Mouse (Mus musculus): ENCODE results near the gene Ift22.
"Not testable (repeated sequence)": the region's sequence is repeated elsewhere in the genome, so short reads cannot be mapped to it uniquely, and the experiment has no call there.

Ift22 gene

DNA sequence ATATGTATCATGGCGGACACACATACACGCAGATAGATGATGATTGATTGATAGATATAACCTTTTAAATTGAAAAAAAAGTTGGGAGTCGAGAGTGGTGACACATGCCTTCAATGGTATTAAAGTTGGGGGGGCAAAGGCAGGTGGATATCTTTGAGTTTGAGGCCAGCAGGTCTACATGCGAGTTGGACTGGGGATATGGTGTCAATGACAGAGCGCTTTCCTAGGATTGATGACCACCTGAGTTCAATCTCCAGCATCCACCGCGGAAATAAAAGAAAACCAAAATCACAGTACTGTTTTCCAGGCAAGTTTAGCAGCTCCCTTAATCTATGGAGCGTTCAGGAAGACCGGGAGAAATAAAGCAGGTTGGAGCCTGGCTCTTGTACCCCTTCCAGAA, 363 bp upstream of the Ift22 start:
- no peak for DNase-seq (ENCODE audit: low spot score)

- no peak for DNase-seq (ENCODE audit: low spot score)
Observed at GRCm38 (mm10) chr5:136914183-136914582, 6.2 kb downstream of the Ift22 start.

GRCm38 (mm10) chr5:136917613-136918242, 9.8 kb downstream of the Ift22 start:
- no peak for DNase-seq (ENCODE audit: low spot score)

DNA sequence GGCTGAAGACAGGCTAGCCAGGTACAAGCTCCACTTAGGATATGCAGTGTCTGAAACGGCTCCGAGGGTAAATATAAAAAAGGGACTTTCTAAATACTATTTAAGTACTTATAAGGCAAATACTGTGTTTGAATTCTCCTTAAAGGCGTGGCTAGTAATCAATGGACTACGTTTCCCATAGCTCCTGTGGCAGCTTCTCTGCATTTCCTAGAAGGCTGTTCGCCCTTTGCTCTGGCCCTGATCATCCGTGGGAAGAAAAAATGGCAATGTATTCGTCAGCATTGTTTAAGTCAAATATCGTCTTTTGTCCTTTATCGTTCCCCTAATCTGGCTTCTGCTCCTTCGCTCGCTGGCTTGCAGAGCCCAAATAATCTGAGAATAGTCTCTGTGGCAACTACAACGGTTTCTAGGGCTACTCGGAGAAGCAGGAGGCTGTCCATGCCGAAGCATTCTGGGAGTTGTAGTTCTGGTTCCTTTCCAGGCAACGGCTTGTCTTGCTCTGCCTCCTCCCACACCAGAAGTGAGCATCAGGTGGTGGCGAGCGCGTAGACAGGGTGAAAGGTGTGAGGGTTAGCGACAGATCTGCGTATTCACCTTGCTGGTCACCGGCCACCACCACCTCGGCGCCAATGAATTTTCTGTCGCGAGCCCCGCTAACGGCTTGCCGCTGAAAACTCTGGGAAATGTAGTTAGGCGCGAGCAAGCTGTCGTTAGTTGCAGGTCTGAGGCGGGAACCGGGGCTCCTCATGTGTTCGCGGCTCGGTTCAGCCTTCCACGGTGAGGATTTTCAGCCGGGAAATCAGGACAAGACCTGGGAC, 10.9 kb downstream of the Ift22 start:
- DNase-seq (ENCODE audit: low spot score), result peak; percentile 77

DNA sequence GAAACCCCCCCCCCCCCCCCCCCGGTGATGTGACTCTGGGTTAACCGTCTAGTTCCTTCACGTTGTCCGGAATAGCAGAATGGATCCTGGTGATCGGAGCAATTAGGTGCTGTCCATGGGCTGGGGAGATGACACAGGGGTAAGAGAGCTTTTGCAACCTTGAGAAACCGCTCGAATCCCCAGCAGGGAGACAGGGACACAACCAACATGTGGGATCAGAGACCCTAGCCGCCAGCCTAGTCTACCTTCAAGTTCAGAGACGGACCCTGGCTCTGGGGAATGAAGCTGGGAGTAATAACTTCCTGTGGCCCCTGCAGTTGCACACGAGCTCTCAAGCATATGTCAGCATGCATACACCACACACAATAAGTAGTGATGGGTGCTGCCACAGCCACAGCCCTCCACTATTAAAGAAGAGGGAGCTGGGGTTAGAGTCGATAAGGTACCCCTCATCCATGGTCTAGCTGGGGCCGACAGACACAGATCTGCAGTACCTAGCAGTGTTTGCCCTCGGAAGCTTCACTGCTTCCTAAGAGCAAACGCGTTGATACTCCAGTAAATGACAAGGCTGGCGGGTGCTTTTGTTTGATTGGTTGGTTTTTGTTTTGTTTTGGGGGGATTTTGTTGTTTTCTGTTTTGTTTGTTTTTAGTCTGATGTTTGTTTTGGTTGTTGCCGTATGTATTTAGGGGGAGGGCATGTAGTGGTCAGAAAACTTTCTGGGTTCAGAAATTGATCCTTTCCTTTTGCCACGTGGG, 11.8 kb downstream of the Ift22 start:
- no peak for DNase-seq (ENCODE audit: low spot score)

DNA sequence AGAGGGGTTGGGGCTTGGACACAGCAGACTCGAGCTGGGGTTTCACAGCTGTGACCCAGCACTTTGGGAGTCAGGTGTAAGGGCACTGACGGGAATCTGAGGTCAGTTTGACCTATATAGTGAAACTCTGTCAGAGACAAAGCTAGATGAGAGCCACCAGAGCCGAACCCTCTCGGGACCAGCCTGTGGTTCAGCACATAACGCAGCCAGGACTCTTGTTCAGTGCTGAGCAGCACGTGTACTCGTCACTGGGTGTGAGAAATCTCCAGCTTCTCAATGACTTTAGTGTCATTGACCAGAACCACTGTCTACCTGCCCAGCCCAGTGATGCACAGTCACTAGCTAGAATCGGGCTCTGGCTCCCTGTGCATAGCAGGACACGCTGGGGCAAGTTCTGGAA, 14.9 kb downstream of the Ift22 start:
- no peak for DNase-seq (ENCODE audit: low spot score)

DNA sequence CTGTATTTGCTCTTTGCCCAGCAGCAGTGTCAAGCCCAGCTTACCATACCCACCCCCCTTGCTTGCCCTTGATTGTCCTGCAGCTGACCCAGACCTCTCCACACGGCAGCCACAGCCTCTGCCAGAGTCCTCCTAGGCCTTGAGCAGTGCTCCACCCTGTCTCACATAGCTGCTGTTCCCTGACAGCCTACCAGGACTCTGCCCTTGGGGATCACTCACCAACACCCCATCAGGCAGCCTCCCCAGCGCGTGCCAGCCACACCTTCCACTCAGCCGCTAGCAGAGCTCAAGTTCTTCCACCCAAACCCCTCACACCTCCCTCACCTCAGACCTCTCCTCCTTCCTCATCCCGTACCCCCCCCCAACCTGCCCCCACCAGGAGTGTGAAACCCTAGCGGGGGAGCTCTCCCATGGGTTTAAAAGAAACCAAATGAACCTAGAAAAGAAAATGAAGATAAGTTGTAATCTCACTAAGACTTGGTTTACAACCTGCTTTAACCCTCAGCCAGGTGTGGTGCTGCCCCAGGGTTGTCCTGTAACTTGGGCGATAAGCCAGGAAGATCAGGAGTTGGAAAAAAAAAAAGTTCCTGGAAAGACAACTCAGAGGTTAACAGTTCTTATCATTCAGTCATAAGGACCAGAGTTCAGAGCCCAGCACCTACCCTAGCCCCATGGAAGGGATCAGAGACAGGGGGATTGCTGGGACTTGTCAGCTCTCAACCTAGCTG, 16.0 kb downstream of the Ift22 start:
- DNase-seq (ENCODE audit: low spot score), result no peak

- peak; percentile 71 for DNase-seq (ENCODE audit: low spot score)
Observed at GRCm38 (mm10) chr5:136929073-136929472, 21.1 kb downstream of the Ift22 start.

DNA sequence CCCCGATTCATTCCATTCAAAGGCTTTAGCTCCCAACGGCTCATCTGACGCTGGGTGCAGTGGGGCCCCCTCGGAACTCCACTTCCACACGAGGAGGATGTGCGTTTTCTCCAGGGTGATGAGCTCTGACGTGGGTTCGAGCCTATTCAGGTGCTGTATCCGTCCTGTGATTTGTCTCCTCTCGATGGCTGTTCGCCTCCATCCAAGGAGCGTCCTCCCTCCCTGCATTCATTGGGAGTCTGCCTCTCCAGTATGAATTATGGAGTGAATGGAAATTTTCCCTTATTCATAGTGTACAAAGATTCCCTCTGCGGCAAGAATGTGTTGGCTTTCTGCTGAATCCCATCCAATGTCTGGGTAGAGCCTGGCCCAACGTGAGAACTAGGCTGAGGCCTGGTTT, 23.9 kb downstream of the Ift22 start:
- no peak for DNase-seq (ENCODE audit: low spot score)

- no peak for DNase-seq (ENCODE audit: low spot score)
Observed at GRCm38 (mm10) chr5:136932956-136933355, 25.0 kb downstream of the Ift22 start.

GRCm38 (mm10) chr5:136933930-136934329, 26.0 kb downstream of the Ift22 start:
- DNase-seq (ENCODE audit: low spot score), result no peak

DNA sequence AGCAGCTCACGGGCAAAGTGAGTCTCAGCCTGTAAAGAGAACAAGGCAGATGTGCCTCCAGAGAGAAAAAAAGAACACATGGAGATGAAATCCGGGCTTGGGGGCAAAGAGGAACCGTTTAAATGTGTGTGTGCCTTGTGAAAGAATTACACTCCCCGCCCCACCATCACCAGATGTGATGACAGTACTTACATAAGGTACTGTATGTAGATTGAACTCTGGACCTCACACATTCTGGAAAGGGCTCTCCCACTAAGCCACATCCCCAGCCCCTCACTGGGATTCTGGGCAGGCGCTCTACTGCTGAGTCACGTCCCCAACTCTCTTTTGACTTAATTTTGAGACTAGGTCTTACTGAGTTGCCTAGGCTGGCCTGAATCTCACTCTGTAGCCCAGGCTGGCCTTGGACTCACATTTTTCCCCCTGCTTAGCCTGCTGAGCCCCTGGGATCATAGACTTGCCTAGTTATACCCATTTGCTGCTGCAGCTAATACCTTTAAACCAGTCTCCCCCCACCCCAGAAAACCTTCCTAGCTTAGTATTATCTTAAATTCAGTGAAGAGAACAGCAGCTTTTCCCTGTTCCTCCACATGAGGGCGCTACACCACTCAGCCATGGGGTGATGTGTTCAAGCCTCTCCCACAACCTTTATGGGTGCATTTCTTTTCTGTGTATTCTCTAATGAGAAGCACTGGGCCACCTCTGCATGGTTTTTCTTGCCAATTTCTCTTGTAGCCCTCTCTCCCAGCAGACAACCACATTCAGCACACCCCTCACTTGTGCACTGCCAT, 28.1 kb downstream of the Ift22 start:
- DNase-seq (ENCODE audit: low spot score), result no peak

- no peak for DNase-seq (ENCODE audit: low spot score)
Observed at GRCm38 (mm10) chr5:136936750-136937149, 28.8 kb downstream of the Ift22 start.

DNA sequence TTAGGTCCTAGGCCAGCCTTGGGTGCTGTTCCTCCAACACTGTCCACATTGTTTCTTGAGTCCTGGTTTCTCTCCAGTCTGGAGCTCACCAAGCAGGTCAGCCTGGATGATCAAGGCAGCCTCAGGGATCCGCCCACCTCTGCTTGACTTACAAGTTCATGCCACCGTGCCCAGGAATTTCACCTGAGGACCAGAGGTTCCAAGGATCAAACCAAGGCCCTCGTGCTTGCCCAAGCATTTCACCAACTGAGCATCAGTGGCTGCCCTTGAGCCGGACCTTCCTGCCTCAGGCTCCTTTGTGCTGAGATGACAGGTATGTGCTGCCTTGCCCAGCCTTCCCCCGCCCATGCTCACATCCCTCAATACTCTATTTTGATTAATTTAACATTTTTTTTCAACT, 29.7 kb downstream of the Ift22 start:
- no peak for DNase-seq (ENCODE audit: low spot score)

DNA sequence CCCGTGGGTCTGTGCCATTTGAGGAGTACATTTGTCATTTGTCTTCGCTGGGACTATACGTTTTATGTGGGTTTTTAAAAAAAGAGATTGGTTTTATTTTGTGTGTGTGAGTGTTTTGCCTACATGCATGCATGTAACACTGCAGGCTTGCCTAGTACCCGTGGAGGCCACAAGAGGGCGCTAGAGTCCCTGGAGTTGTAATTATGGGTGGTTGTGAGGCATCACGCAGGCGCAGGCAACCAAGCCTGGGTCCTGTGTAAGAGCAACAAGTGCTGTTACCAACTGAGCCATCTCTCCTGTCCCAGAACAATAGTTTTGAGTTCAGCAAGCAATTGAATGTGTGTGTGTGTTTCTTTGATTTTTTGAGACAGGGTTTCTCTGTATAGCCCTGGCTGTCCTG, 31.3 kb downstream of the Ift22 start:
- peak; percentile 60 for DNase-seq (ENCODE audit: low spot score)

GRCm38 (mm10) chr5:136940029-136940428, 32.1 kb downstream of the Ift22 start:
- not testable (repeated sequence) for DNase-seq (ENCODE audit: low spot score)

GRCm38 (mm10) chr5:136940845-136941560, 33.1 kb downstream of the Ift22 start:
- DNase-seq (ENCODE audit: low spot score), result no peak

GRCm38 (mm10) chr5:136942781-136943180, 34.8 kb downstream of the Ift22 start:
- no peak for DNase-seq (ENCODE audit: low spot score)

DNA sequence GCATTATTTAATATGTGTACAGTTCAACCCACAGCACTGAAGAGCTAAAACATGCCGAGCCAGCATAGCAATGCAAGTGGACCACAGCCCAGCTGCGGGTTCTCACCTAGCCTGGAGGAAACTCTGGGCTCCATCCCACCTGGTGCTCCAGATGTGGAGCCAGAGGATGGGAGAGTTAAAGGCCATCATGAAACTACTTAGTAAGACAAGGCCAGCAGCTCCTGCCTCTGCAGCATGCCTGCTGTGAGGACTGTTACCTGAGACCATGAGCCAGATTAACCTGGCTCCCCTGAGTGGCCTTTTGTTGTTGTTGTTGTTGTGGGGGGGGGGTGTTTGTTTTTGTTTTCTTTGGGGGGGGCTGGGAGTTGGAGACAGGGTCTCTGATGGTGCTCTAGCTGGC, 35.4 kb downstream of the Ift22 start:
- no peak for DNase-seq (ENCODE audit: low spot score)

DNA sequence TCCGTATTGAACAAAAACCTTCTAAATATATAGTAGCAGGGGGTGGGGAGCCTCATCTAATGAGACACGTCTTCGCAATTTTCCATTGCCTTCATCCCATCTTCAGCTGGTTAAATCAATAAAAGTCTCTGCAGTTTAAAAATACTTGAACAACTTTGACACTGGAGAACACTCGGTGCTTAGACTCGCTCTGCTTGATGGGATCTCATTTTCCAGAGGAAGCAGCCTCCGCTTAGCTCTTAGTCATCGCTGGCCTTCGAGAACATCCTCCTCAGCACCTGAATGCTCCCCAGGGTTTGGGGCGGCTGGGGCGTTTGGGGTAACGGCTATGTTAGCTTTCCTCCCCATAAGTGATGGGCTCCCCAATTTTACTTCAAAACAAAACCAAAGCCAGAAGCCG, 37.1 kb downstream of the Ift22 start:
- no peak for DNase-seq (ENCODE audit: low spot score)

- DNase-seq (ENCODE audit: low spot score), result no peak
Observed at GRCm38 (mm10) chr5:136947874-136948273, 39.9 kb downstream of the Ift22 start.

All from testis, postnatal 14 days (tissue).